Mouse (Mus musculus) embryo, embryonic 10.5 days (tissue): ENCODE results near the gene Hnf1b.

ENCODE experiments used
- DNase-seq: peaks from one replicate; pipeline ENCODE4 v3.0.0-alpha.2; 2015; ENCODE audit warnings: low spot score

The Hnf1b gene

GRCm38 (mm10) chr11:83849529-83850335, at the start of gene Hnf1b:
Hnf1b (plus strand) TSS chr11:83850063.
- DNase-seq, result peak; percentile 55

DNA sequence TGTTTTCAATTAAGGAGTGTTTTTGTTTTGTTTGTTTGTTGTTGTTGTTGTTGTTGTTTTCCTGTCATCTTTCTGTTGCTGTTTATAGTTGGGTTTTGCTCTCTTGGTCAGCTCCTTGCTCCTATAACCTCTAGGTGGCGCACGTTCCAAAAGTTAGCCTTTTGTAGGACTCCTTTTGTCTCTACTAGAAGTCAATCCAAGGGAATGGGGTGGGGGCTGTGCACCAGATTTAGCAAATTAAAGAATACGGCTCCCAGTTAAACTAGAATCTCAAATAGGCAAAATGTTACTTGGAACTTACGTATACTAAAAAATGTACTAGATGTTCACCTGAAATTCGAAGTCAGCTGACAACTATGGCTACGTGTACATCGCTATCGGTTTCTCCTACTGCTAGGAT, 47.7 kb upstream of the Hnf1b start:
- DNase-seq, result peak; percentile 71

- DNase-seq, result no peak
Observed at GRCm38 (mm10) chr11:83802581-83802980, 47.3 kb upstream of the Hnf1b start.

GRCm38 (mm10) chr11:83810441-83810840, 39.4 kb upstream of the Hnf1b start:
- no peak for DNase-seq

GRCm38 (mm10) chr11:83815191-83815590, 34.7 kb upstream of the Hnf1b start:
- no peak for DNase-seq

DNA sequence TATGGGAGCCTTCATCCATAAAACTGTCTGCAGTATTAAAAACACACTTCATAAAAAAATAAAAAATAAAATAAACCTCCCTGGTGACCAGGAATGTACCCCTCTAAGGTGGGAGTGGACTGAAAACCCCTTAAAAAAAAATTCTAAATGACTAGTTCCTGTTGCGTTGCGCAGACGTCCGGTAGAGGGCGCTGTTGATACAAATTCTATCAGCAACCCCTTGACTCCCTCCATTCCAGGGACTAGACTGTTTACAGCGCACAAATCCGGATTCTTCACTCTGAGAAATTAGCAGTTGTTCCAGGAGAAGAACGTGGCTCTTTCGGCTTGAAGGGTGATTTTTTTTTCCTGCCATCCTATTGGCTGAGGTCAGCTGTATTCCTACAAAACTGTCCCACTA, 34.2 kb upstream of the Hnf1b start:
- DNase-seq, result peak; percentile 81

GRCm38 (mm10) chr11:83817048-83817447, 32.8 kb upstream of the Hnf1b start:
- DNase-seq, result no peak

DNA sequence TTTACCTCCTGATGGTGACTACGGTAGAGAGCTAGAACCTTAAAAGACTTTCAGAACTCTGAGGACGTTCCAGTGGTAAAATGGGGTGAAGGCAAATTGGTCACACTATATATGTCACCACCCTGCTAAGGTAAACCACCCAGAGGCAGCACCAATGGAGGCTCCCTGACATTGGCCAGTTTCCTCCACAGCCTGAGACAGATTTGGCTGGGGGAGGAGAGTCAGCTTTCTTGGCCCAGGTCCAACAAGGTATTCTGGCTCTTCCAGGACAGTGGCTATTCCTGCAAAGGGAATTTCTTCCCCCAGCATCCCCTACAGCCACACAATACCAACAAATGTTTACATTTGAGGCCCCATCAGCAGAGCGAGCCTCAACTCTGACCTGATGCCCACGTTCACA, 31.9 kb upstream of the Hnf1b start:
- DNase-seq, result no peak

DNA sequence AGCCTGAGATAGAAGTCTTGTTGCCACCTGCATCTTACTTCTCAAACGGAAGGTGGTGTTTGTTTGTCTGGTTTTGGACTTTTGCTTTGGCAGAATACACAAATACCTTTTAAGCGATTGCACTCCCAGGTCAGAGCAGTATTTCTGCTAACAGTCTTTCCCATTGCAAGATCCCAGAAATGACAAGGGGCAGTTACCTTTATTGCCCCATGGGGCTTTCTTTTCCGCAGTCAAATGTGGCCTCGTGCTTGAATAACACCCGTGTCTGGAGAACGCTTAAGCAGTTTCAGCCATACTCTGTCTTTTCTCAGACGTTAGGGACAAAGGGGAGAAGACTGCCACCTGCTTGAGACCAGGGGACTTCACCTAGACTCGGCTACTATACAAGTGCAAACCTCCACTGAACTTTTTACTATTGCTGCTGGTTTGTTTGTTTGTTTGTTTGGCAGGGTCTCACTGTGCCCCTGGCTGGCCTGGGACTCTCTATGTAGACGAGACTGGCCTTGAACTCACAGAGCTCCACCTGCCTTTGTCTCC, 31.2 kb upstream of the Hnf1b start:
- DNase-seq, result no peak

DNA sequence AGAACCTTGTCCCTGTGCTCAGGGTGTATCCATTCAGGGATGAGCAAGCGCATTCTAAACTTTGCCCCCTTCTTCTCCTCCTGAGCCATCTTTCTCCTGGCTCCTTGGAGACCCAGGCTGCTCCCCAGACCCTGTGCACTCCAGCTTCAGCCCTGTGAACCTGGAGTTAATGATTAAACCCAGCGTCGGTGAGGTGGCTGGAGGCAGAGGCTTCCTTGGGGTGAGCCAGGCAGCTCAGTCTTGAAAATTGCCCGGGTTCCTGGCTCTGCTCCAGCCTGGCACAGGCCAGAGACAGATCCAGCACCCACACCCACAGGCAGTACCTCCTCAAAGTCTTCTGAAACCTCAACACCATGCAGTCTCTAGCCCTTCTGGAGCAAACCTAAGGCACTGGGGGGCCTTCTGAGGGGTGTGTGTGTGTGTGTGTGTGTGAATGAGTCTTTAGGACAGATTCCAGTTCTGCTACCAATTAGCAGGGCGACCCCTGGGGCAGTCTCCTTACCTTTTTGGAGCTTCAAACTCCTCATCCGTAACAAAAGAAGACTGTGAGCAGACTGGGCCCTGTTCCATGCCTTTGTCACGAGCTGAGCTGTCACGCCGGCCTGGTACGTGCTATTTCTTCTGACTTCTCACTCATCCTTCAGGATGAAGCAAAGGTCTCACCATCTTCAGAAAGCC, 29.9 kb upstream of the Hnf1b start:
- DNase-seq, result no peak

DNA sequence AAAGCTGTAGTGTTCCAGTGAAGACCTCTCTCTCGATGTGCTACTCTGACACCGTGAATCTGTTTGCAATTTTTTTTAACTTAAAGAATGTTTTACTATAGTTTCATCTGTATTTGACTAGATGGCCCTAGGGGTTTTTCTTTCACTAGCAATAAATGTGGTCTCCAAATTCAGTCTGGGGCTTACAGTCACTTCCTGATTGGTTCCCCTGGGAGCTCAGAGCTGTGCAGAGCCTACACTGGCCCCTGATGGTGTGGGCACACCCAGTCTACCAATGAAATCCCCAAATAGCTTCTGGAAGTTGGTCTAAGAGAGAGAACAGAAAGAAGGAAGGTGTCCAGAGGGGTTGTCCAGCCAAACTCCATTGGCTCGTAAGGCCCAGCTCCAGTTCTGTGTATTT, 23.7 kb upstream of the Hnf1b start:
- no peak for DNase-seq

DNA sequence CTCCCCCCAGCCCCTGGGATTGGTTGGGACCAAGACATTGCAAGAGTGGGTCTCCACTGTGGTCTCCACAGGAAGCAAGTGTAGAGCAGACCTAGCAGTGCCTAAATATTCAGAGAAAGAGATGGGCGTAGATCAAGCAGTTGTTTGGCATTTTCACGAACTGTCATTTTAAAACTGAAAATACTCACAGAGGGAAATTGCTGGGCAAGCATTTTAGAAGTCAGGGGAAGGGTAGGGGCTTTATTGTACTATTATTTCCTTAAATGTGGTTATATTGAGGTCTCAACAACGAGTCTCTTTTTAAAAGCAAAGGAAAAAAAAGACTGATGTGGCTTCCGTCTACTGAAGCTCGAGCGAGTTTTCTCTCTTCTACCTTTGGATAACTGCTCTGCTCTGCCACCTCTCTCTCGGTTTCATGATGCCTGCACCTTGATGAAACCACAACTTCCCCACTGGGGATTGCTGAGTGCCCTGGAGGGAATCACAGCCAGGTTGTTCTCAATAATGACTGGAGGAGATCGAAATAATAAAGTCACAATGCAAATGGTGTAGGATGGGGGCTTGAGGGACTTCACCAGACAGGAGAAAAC, 21.2 kb upstream of the Hnf1b start:
- no peak for DNase-seq

DNA sequence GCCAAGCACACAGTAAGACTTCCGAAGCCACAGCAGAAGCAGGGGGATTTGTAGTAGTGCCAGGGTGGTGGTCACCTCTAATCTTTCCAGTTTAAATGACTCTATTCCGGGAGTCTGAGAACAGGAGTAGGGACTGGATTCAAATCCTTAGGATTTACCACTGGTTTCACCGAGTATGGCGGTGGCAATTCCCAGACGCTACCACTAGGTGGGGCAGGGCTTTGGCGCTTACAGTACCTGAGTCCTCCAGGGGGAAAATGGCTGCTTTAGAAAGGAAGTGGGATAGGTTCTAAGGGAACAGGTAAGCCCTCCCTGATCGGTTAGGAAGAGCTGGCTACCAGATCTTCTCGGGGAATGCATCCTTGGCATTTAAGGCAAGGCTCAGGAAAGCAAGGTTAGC, 17.5 kb upstream of the Hnf1b start:
- peak; percentile 75 for DNase-seq

DNA sequence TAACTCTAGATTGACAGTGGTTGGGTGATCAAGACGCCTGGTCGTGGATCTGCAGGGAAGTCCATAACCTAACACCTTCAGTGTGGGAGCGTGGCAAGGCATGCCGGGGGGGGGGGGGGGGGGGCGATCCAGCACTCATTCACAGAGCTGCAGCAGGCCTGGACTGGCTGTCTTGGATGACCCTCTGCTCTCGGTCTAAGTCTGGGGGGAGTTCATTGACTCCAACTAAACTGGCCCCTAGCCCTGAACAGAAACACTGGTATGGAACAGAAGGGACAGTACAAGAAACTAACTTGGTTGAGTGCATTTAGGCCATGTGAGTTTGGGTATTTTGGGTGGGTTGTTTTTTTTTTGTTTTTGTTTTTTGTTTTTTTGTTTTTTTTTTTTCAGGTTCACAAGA, 16.3 kb upstream of the Hnf1b start:
- no peak for DNase-seq

- no peak for DNase-seq
Observed at GRCm38 (mm10) chr11:83833959-83834496, 15.8 kb upstream of the Hnf1b start.

DNA sequence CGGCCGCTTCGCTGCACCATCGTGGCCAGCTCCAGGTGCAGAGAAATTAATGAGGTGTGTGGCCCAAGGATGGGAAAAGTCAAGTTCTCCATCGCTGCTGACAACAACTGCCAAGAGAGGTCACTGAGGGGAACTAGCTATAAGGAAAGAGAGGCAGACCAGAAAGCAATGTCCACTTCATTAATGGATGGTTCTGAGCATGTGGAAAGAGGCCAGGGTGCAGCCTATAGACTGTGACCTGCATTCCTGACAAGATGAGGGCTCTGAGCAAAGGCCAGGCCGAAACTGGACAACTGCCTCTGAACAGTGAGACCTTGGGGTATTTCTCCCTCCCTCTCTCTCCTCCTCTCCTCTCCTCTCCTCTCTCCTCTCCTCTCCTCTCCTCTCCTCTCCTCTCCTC, 10.4 kb upstream of the Hnf1b start:
- DNase-seq, result no peak

- DNase-seq, result no peak
Observed at GRCm38 (mm10) chr11:83843534-83843933, 6.3 kb upstream of the Hnf1b start.

DNA sequence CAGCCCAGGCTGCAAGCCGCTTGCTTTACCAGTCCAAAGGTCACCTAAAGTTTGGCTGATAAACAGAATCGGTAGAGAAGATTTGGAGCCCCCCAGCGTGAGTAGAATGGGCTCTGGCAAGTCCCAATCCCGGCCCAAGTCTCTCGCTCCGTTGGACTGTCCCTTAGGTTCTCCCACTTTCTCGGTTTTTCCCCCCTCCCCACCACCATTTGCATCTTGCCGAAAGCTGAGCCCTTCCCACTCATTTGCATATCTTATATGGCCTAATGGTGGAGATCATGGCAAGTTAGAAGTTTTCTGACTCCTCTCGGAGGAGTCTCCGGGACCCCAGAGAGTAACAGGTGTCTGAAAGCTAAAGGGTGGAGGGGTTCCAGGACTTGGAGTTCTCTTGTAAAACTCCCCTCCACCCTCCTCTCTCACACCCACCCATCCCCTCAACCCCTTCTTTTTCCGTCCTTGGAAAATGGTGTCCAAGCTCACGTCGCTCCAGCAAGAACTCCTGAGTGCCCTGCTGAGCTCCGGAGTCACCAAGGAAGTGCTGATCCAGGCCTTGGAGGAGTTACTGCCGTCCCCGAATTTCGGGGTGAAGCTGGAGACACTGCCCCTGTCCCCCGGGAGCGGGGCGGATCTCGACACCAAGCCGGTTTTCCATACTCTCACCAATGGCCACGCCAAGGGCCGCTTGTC, 866 bp downstream of the Hnf1b start:
- DNase-seq, result peak; percentile 34

- DNase-seq, result peak; percentile 50
Observed at GRCm38 (mm10) chr11:83851273-83852015, 1.6 kb downstream of the Hnf1b start.

GRCm38 (mm10) chr11:83852016-83852355, 2.1 kb downstream of the Hnf1b start:
- peak; percentile 60 for DNase-seq

GRCm38 (mm10) chr11:83852501-83853211, 2.8 kb downstream of the Hnf1b start:
- DNase-seq, result peak; percentile 50
